Comparison of ENCODE assay signal across 11 mouse cellular contexts in the genomic region with DNA sequence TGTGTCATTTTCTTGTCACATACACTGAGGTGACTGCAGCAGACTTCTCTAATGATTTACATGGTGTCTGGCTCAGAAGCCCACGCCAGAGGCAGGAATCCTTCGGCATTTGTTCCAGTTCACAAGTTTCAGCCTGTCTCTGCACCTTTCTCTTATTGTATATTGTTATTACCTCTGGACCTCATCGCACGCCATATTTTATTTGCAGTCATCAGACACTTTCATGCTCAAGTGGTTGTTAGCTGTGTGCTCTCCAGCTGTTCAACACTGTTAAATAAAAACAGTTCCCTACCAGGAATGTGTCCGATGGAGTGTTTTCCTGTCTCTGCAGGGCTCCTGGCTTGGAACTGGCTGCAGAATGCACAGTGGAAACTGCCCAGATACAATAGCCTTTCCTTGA. TPM values are rescaled to one million over a fixed set of nuclear protein-coding genes. Genes with fewer than 3 reads are reported as not detected.
DNase-seq lines count a peak whose midpoint lies in the region; ATAC-seq and TF ChIP-seq lines count a peak whose summit lies in the region.
"Had no signal": no experiment of that assay in that cellular context is flagged by ENCODE, and none has a peak within 500 bp of the region (broad histone marks: within the 10 kb centered on the region; RNA-seq: fewer than 3 reads in every experiment).

No protein-coding gene starts in this region.

- ATAC-seq in heart, embryonic 12.5 days (ENCODE audit: insufficient number of reproducible peaks, low FRiP score) = no peak
- 0 out of 2 replicates have a peak, but pooled peaks have one; percentile 34 for ATAC-seq in midbrain, embryonic 13.5 days
- no peak for ATAC-seq in hindbrain, postnatal 0 days

- H3K4me2 ChIP-seq in heart, embryonic 12.5 days = peak overlapping the region; percentile 27
- H3K4me2 ChIP-seq in midbrain, embryonic 13.5 days (replicated peaks) = no peak overlapping the region
- H3K4me2 ChIP-seq in hindbrain, postnatal 0 days (ENCODE audit: low read depth, low read length) = peak overlapping the region; percentile 37

- WGBS in heart, embryonic 12.5 days = 48% methylated on average over 5 of the region's 5 CpGs
- 46% methylated on average over 5 of the region's 5 CpGs for WGBS in heart, adult 2 months
- WGBS in midbrain, embryonic 13.5 days = 50% methylated on average over 5 of the region's 5 CpGs
- WGBS in midbrain, embryonic 10.5 days = 72% methylated on average over 5 of the region's 5 CpGs
- 22% methylated on average over 5 of the region's 5 CpGs for WGBS in hindbrain, postnatal 0 days

- no peak for TF ChIP-seq CTCF in heart, adult 2 months (IDR thresholded peaks at IDR 0.05)
- no peak for TF ChIP-seq CTCF in hindbrain, postnatal 0 days (IDR thresholded peaks at IDR 0.05; ENCODE audit: low read depth)

- H3K79me2 ChIP-seq in heart, adult 2 months (replicated peaks; ENCODE audit: control insufficient read depth, insufficient read depth, low read length) = no peaks in the 10 kb centered on the region

- intact Hi-C loops in heart, adult 2 months (cut with DNase I) = no loop called here

- no peak for DNase-seq in heart, adult 2 months
- no peak for DNase-seq in midbrain, embryonic 10.5 days (ENCODE audit: low spot score)
- peak; percentile 43 for DNase-seq in hindbrain, postnatal 0 days (ENCODE audit: low spot score)
- no peak for DNase-seq in right cerebral cortex, adult 18-20 months
- no peak for DNase-seq in right cerebral cortex, postnatal 4 days
- DNase-seq: heart, adult 11 months; kidney, postnatal 25 days; lung, postnatal 4 days had no signal

- H3K4me1 ChIP-seq in heart, embryonic 12.5 days (replicated peaks) = 0 out of 2 replicates have a peak, but pooled peaks cover 2% of the 10 kb centered on the region
- H3K4me1 ChIP-seq in heart, adult 2 months (ENCODE audit: control insufficient read depth, insufficient read depth, low read length) = no peaks in the 10 kb centered on the region
- no peaks in the 10 kb centered on the region for H3K4me1 ChIP-seq in midbrain, embryonic 13.5 days (replicated peaks)
- H3K4me1 ChIP-seq in midbrain, embryonic 10.5 days = no peaks in the 10 kb centered on the region
- 0 out of 2 replicates have a peak, but pooled peaks cover 9% of the 10 kb centered on the region for H3K4me1 ChIP-seq in hindbrain, postnatal 0 days (ENCODE audit: insufficient read depth, low read length)

- TF ChIP-seq POLR2A in heart, adult 2 months (IDR thresholded peaks at IDR 0.05; ENCODE audit: insufficient read depth, low read depth, low read length) = no peak

- H3K36me3 ChIP-seq in heart, embryonic 12.5 days = no peaks in the 10 kb centered on the region
- H3K36me3 ChIP-seq in heart, adult 2 months (ENCODE audit: control insufficient read depth, insufficient read depth, low read length) = no peaks in the 10 kb centered on the region
- no peaks in the 10 kb centered on the region for H3K36me3 ChIP-seq in midbrain, embryonic 13.5 days
- H3K36me3 ChIP-seq in midbrain, embryonic 10.5 days = no peaks in the 10 kb centered on the region
- H3K36me3 ChIP-seq in hindbrain, postnatal 0 days (ENCODE audit: insufficient read depth, low read length) = no peaks in the 10 kb centered on the region

- TF ChIP-seq EP300 in heart, adult 2 months (IDR thresholded peaks at IDR 0.05; ENCODE audit: insufficient read depth, low read depth, low read length) = no peak

- H3K9me3 ChIP-seq in heart, embryonic 12.5 days (replicated peaks) = no peaks in the 10 kb centered on the region
- H3K9me3 ChIP-seq in midbrain, embryonic 13.5 days = peaks cover 2% of the 10 kb centered on the region; the same call in 1 of the 2 replicates
- H3K9me3 ChIP-seq in midbrain, embryonic 10.5 days (replicated peaks) = no peaks in the 10 kb centered on the region
- H3K9me3 ChIP-seq in hindbrain, postnatal 0 days (ENCODE audit: low read length) = 0 out of 2 replicates have a peak, but pooled peaks cover 3% of the 10 kb centered on the region

- no peak overlapping the region for H3K4me3 ChIP-seq in heart, embryonic 12.5 days
- no peak overlapping the region for H3K4me3 ChIP-seq in heart, adult 2 months
- H3K4me3 ChIP-seq in midbrain, embryonic 13.5 days (replicated peaks) = no peak overlapping the region
- H3K4me3 ChIP-seq in midbrain, embryonic 10.5 days = no peak overlapping the region
- peak overlapping the region; percentile 7; the same call in 1 of the 2 replicates for H3K4me3 ChIP-seq in hindbrain, postnatal 0 days (ENCODE audit: low read length)
- H3K4me3 ChIP-seq: erythroblast, embryonic 14.5 days had no signal

- no peak overlapping the region for H3K27ac ChIP-seq in heart, embryonic 12.5 days (ENCODE audit: poor library complexity, severe bottlenecking)
- H3K27ac ChIP-seq in heart, adult 2 months = no peak overlapping the region
- H3K27ac ChIP-seq in midbrain, embryonic 13.5 days = no peak overlapping the region; the same call in 1 of the 2 replicates
- H3K27ac ChIP-seq in midbrain, embryonic 10.5 days (replicated peaks) = no peak overlapping the region
- H3K27ac ChIP-seq in hindbrain, postnatal 0 days = peak overlapping the region; percentile 54

- H3K27me3 ChIP-seq in heart, embryonic 12.5 days (replicated peaks) = no peaks in the 10 kb centered on the region
- H3K27me3 ChIP-seq in heart, adult 2 months (ENCODE audit: control insufficient read depth, insufficient read depth, low read length) = no peaks in the 10 kb centered on the region
- no peaks in the 10 kb centered on the region for H3K27me3 ChIP-seq in midbrain, embryonic 13.5 days
- H3K27me3 ChIP-seq in midbrain, embryonic 10.5 days (ENCODE audit: low read depth, poor library complexity, severe bottlenecking) = no peaks in the 10 kb centered on the region
- no peaks in the 10 kb centered on the region for H3K27me3 ChIP-seq in hindbrain, postnatal 0 days (ENCODE audit: insufficient read depth, low read length)

- no peak overlapping the region for H3K9ac ChIP-seq in heart, embryonic 12.5 days
- no peak overlapping the region for H3K9ac ChIP-seq in heart, adult 2 months (ENCODE audit: low read depth, low read length)
- no peak overlapping the region for H3K9ac ChIP-seq in midbrain, embryonic 13.5 days (replicated peaks)
- H3K9ac ChIP-seq in hindbrain, postnatal 0 days (replicated peaks; ENCODE audit: low read length) = no peak overlapping the region

RNA-seq across cellular contexts. Expression of a gene that starts 26.1 kb away (rescaled TPM):
- 0.98 and 1.0 TPM in 2 replicates for polyA plus RNA-seq in heart, embryonic 12.5 days (2016; fragmentation: Nextera tagmentation; extraction: Ambion mirVana)
- not detected for total RNA-seq in heart, adult 2 months (2021)
- 0.06 and 0.10 TPM in 2 replicates for polyA plus RNA-seq in heart, adult 2 months (2012; rRNA removed)
- polyA plus RNA-seq in midbrain, embryonic 13.5 days (2015; fragmentation: Nextera tagmentation; extraction: Ambion mirVana) = 13.1 and 13.4 TPM in 2 replicates
- polyA plus RNA-seq in midbrain, embryonic 10.5 days (2016; fragmentation: Nextera tagmentation; extraction: Ambion mirVana) = 1.9 and 3.9 TPM in 2 replicates
- 30.9 and 31.7 TPM in 2 replicates for total RNA-seq in hindbrain, postnatal 0 days (2014; rRNA removed)
- polyA plus RNA-seq in hindbrain, postnatal 0 days (2015; fragmentation: Nextera tagmentation; extraction: Ambion mirVana) = 26.4 and 26.6 TPM in 2 replicates
- polyA plus RNA-seq: erythroblast, embryonic 14.5 days had no signal
